Mouse (Mus musculus): Measurements from ENCODE around the gene Gm21149.
"Not testable (repeated sequence)": the region's sequence is repeated elsewhere in the genome, so short reads cannot be mapped to it uniquely, and the experiment has no call there.

- TF ChIP-seq POLR2A (IDR thresholded peaks at IDR 0.05; ENCODE audit: borderline replicate concordance, insufficient read depth, low read length); CTCF (IDR thresholded peaks at IDR 0.05; ENCODE audit: borderline replicate concordance, insufficient read depth, low read depth, low read length): not testable (repeated sequence)
Observed at GRCm38 (mm10) chr5:15461613-15462012, 14.7 kb downstream of the Gm21149 start.
